Mouse (Mus musculus) layer of hippocampus, adult 6 months (tissue): Measurements from ENCODE around the gene Trim75. TPM values are rescaled to one million over a fixed set of nuclear protein-coding genes. Genes with fewer than 3 reads are reported as not detected.

Experiments
- long read RNA-seq, 2 experiments: library from polyadenylated mRNA; unstranded; transcript quantifications; one replicate each; pipeline ENCODE4 v2.0.0; 2019 to 2020
- polyA plus RNA-seq: library from polyadenylated mRNA; unstranded; fragments of <200 nt; fragmentation: Nextera tagmentation; gene quantifications from 2 replicates; pipeline ENCODE4 v1.2.3, GENCODE M21; 2021

Gene Trim75
- 0.10 TPM in 1 of 2 replicates, not detected in the other for polyA plus RNA-seq
- long read RNA-seq, experiment 1: 0 reads
- long read RNA-seq, experiment 2: 0 reads

DNA sequence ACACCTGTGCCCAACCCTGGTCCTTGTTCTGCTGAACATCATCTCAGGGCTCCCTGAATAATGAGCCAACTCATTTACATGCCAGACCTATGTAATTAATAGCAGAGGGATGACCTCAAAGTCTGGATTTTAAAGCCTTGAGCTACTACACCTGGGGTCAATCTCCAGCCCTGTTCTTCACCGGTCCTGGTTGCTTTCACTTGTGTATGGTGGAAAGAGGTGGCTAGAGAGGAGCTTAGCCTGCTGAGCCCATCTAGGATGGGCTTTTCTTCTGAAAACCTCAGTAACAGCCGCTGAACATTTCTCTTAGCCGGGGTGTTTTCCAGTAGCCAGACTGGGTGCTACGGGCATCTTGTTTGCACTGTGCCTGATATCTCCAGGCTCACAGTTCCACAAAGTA, at the start of gene Trim75:
Gene Trim75, minus strand, starts transcription at position 101 of the 400 bp plus-strand sequence.

DNA sequence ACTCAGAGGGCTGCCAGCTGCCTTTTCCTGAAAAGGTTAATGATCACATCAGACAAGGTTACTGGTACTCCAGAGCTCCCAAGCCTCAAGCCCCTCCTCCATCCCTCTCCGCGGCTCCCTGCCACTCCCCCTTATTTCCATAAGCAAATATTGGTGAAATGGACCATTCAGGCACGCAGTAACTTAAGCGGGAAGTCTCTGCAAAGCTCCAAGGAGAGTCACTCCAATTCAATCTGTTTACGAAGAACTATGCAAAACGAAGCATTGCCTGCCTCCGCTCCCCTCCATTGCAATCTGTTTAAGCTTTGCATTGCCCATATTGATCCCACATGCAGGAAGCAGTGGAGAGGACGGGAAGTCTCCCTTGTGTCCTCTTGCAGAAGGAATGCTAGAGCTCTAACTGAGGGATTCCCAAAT, 49.5 kb upstream of the Trim75 start, which contains the start of gene Apela:
Gene Apela, minus strand, starts transcription at position 220 of the 417 bp plus-strand sequence.

DNA sequence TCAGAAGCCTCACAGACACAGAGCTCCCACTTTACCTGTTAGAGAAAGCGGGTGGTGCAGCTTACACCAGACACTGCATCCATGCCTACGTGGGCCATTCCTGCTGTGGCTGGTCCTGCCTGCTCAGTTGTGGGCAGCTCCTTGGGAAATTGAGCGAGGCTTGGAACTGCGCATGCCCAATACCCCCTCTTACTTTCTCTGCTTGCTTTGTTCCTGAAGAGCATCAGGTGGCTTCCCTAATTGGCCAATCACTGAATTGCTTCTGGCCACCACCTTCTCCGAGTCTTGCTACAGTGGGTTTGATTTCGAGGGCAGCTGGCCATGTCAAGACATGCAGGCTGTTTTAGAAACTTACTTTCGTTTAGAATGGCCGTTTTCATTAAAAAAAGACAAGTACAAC, 30.8 kb upstream of the Trim75 start, which contains the start of the genes Trim61 and Trim60:
Gene Trim61, minus strand, starts transcription at position 101 of the 400 bp plus-strand sequence.
Gene Trim60, minus strand, starts transcription at position 162 of the 400 bp plus-strand sequence.

DNA sequence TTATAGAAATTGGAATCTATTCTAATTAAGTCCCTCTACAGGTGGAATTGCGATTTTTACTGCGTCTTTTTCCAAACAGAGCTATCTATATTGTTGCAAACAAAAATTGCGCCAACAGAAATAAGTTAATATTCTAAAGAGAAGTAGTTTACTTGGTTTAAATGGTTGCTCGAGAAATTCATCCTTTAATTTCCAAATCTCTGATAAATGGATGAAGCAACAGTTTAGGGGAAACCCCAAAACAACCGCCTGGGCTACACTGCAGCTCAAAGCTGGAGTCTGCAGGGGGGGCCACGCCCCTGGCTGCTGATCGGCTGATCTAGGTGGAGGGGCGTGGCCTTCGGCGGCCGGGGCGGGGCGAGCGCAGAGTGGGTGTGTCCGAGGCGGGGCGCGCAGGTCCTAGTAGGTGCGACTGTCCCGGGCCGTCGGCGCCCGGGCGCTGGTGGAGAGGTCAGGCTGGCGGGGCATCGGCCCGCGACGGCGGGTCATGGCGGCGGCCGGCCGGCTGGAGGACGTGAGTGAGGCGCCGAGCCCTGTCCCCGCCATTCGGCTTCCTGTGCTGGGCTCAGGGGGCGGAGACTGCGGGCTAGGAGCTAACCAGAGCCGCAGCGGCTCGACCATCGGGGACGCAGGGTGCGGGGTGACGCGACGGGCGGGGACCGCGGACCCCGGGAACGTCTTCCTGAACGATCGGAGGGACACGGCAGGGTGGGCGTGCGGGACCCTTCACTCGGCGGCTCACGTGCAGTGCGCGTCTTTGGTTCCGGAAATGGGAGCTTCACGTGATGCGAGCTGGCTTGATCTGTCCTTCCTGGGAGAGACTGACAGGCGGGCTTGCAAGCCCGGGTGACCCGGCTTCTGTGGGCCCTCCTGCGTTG, 40.6 kb downstream of the Trim75 start, which contains the start of gene Tmem192:
Gene Tmem192, plus strand, starts transcription at position 366 of the 878 bp plus-strand sequence.

Other genes starting within 250 kb of the Trim75 start
- 39.9 and 42.9 TPM in 2 replicates for gene Klhl2, start 137.8 kb downstream of the Trim75 start, polyA plus RNA-seq
- 48.3 and 48.7 TPM in 2 replicates for gene Tmem192, start 40.6 kb downstream of the Trim75 start, polyA plus RNA-seq
- gene Trim61, start 30.7 kb upstream of the Trim75 start, polyA plus RNA-seq: not detected in 2 replicates
- not detected in 2 replicates for gene Trim60, start 30.8 kb upstream of the Trim75 start, polyA plus RNA-seq
- 0.24 and 0.65 TPM in 2 replicates for gene Apela, start 49.5 kb upstream of the Trim75 start, polyA plus RNA-seq
- gene Gm10663, start 87.2 kb upstream of the Trim75 start, polyA plus RNA-seq: not detected in 2 replicates
- not detected in 2 replicates for gene BC030870, start 141.7 kb upstream of the Trim75 start, polyA plus RNA-seq